Mouse (Mus musculus): ENCODE data around the gene Esp24. TPM values are rescaled to one million over a fixed set of nuclear protein-coding genes. Genes with fewer than 3 reads are reported as not detected.
"Not testable (repeated sequence)": the region's sequence is repeated elsewhere in the genome, so short reads cannot be mapped to it uniquely, and the experiment has no call there.

Esp24 gene
- total RNA-seq (2021): not detected
- not detected in 2 replicates for polyA plus RNA-seq (2012; rRNA removed)
- long read RNA-seq: 0 reads

- not testable (repeated sequence) for DNase-seq
These were observed at the start of gene Esp24 for GRCm38 (mm10) chr17:39036395-39036794. Gene Esp24 (plus strand): TSS chr17:39036695.

DNA sequence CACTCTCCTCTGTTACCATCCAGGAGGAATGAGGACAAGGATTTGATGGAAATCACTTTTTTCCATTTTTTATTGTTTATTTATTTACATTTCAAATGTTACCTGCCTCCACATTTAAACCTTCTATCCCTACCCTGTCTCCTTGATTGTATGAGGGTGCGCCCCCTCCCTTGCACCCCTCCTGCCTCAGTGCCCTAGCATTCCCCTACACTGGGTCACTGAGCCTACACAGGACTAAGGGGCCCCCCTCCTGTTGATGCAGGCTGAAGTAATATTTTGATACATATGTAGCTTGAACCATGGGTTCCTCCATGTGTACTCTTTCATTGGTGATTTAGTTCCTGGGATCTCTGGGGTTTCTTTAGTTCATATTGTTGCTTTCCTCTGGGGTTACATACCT, 26.6 kb upstream of the Esp24 start:
- no peak for DNase-seq

GRCm38 (mm10) chr17:39010675-39011638, 25.5 kb upstream of the Esp24 start:
- DNase-seq: no peak

DNA sequence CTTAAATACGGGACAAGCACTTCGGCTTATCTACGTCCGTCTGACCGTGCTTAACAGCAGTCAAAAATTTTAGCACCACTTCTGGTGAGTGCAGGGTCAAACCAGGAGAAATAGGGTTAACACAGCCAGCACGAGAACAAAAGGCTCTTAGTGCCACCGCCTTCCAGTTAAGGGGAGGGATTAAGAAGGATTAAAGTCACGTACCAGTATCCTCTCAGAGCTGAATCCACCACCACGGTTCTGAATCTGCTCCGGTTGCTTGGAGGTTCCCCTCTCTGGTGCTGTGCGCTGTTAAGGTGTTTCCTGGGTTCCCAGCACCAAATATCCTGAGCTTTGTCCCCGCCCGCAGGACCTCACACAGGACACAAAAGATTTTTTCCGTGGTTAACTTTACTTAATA, 19.3 kb upstream of the Esp24 start:
- no peak for DNase-seq

- no peak for DNase-seq
These were observed 6.7 kb downstream of the Esp24 start, which contains the start of gene Gm21903 for GRCm38 (mm10) chr17:39043241-39043640. Gene Gm21903 (minus strand): TSS chr17:39043341.

DNA sequence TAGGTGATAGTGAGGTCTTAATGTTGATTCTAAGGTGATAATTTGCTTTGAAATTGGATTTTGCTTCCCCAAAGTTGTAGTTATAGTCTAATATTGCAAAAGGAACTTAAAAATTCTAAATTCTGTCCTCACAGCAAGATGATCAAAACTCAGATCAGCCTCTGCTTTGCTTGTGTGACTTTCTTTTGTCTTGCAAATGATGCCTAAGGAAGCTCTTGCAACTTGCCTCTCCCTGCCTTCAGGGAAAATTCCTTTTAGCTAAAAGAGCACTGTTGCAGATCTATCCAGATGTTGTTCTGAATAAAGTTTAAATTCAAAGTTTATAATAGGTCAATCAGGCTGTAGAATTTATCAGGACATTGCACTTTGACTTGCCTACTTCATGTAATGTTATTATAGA, 27.1 kb downstream of the Esp24 start:
- no peak for DNase-seq

DNA sequence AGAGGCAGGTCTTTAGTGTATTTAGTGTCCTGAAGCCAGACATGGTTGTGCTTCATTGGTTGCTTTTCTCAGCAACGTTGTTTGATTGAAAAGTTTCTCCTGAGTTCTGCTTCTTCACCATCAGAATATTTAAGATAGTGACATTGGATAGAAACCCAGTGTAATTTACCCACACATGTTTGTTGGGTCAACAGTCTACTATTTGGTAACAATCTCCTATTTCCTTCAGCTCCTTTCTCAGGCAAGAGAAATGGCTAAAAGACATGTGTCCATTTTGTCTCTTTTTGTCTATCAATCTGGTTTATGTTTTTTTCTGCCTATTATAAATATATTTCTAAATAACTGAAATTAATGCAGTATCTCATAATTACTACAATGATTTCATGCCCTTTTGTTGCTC, 40.4 kb downstream of the Esp24 start, which contains the start of gene Esp23:
TSS of gene Esp23 (minus strand) at position 101 of the 400 bp plus-strand sequence.
- no peak for DNase-seq

Other genes with a start within 250 kb of the Esp24 start
- not detected for gene Gm21903, start 6.6 kb downstream of the Esp24 start, total RNA-seq (2021)
- not detected in 2 replicates for gene Gm21903, start 6.6 kb downstream of the Esp24 start, polyA plus RNA-seq (2012; rRNA removed)
- gene Esp23, start 40.3 kb downstream of the Esp24 start, total RNA-seq (2021): not detected
- gene Esp23, start 40.3 kb downstream of the Esp24 start, polyA plus RNA-seq (2012; rRNA removed): not detected in 2 replicates
- gene Esp22, start 58.6 kb downstream of the Esp24 start, total RNA-seq (2021): not detected
- gene Esp22, start 58.6 kb downstream of the Esp24 start, polyA plus RNA-seq (2012; rRNA removed): not detected in 2 replicates

All from adrenal gland, adult 2 months (tissue).